Mouse (Mus musculus) spleen, postnatal 10 days (tissue): Measurements from ENCODE around the gene Ubl5.
"Not testable (repeated sequence)": the region's sequence is repeated elsewhere in the genome, so short reads cannot be mapped to it uniquely, and the experiment has no call there.

ENCODE experiments used
- DNase-seq, 2 experiments: peaks; one replicate each; pipeline ENCODE4 v3.0.0; 2021 to 2022; ENCODE audit warnings: low spot score in 2 of 2

The Ubl5 gene

DNA sequence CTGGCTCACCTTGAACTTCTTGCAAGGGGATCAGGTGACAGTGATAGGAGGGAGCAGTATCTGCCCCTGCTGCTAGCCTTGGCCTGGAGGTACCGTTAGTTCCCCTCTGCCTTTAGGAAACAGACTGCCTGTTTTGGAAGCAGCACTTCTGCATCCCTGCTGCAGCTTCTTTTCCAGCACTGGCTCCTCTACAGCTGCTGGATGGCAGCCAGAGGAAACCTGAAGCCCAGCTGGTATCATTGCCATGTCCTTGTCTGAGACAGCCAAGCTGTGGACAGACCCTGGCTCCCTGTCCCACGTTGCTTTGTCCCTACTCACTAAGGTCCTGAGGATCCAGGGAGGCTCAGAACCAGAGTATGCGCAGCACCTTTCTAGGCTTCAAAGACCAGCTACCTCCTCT is 14.9 kb downstream of the Ubl5 start:
- DNase-seq: no peak

DNA sequence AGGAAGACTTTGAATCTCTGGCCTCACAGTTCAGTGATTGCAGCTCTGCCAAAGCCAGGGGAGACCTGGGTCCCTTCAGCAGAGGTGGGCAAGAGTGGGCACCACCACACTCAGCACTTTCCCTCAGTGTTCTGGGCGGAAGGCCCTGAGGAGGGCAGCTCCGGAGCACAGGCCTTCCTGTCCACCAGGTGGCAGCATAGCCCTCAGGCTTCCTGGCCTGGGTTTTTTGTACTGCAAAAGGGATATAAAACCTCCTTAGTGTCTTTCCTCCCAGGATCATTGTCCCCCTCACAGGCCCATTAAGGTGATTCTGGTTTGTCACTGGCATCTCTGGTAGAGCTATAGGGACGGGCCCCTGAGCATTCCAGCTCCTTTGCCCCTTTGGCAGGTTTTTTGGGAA is 19.6 kb downstream of the Ubl5 start:
- DNase-seq: peak; percentile 47 to 76

DNA sequence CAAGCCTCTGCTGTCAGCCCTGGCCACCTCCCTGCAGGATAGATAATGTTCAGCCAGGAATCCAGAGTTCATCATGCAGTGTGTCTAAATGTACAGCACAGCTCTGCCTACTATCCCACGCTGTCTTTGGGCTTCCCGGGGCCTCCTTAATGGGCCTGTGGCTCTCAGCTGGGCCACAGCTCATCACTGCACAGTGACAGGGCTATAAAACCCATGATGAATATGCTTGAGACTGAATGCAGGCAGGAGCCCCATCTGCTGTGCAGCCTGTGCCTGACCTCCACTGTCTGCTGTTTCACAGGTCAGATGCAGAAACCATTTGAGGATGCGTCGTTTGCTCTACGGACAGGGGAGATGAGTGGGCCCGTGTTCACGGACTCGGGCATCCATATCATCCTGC is 20.2 kb downstream of the Ubl5 start:
- no peak for DNase-seq

DNA sequence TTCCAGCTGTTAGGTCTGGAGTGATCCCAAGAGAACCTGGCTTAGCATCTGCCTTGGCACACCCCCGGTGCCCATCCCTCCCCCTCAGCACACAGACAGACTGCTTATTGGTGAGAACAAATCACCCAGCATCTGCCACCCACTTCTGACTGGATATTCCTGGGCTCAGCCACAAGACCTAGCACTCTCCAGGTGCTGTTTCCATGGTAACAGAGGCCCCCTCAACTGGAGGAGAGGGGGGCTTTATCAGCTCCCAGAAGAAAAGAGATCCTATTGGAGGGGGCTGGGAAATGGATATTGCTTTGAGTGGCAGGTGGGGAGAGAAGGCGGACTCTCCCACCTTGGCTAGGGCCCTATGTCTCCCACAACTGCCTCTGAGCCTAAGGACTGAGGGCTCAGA is 21.3 kb downstream of the Ubl5 start:
- DNase-seq: no peak

DNA sequence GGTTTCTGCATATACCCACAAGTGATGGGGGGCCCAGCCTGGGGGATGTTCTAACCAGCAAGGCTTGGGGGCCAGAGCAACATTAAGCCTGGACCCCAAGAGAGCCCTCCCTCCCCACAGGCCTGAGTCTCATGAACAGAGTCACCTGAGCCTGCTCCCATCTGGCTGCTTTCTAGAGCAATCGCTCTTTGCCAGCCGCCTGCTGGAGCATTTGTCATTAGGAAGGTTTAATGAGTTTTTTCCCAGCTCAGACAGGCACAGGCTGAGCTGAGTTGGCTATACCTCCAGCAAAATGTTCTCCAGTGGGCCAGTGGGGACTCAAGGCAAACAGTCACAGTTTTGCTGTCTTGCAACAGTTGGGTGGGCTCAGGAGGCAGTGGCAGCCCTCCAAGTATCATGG is 21.7 kb downstream of the Ubl5 start:
- no peak for DNase-seq

DNA sequence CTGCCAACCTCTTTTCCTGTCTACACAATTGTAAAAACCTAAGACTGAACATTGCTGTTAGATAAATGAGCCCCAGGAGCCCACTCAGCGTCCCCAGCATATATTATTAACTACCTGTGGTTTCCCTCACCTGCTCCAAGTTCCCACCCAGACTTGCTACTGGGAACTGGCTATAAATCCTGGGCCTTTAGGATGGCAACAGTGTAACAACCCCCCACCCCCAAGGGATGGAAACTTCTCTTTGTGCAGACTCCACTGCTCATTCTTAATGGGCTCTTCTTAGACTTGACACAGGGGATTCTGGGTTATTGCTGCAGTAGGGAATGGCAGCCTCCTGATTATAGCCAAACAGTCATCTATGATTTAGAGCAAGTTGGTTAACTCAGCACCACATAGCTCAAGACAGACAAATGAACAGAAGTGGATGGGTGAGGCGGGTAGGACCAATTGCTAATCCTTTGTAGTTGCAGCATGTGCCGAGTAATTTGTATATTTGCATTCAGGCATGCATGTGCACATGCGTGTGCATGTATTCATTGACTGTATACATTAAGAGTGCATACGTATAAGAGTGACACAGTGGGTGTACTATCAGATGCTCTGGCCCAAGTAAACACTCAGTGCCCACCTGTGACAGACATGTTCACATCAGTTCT is 22.4 kb downstream of the Ubl5 start:
- DNase-seq: no peak

DNA sequence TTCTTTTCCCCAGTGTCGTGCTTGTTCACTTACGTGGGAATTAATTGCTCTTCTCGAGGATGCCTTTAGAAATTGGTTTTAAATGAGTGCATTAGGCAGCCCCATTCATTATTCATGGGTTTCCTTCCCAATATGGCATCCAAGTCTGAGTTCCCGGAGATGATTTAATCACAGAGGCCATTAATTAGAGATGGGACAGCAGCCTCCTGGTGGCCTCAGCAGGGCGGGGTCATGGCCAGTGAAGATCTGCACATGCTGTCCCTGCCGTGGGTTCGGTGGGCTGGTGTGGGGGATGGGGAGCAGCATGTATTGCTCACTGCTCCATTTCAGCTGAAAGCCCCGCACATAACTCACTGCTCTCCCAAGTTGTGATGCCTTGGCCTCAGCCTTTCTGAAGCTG is 23.2 kb downstream of the Ubl5 start:
- DNase-seq: no peak

DNA sequence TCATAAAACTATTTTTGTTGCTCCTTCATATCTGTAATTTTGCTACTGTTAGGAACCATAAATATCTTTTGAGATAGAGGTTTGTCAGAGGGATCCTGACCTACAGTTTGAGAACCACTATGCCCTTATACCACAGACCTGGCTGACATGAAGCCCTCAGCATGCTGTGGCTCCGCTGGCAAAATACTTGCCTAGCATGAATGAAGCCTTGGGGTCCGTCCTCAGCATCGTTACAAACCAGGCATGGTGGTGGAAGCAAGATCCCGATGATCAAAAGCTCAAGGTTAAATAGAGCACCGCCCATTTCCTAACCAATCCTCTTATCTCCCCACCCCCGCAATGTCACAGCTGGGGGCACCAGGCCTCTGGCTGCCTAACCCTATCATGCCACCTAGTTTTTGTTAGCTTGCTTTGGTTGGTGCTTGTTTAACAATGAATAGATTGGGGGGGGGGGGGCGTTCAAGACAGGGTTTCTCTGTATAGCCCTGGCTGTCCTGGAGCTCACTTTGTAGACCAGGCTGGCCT is 23.9 kb downstream of the Ubl5 start:
- no peak for DNase-seq

DNA sequence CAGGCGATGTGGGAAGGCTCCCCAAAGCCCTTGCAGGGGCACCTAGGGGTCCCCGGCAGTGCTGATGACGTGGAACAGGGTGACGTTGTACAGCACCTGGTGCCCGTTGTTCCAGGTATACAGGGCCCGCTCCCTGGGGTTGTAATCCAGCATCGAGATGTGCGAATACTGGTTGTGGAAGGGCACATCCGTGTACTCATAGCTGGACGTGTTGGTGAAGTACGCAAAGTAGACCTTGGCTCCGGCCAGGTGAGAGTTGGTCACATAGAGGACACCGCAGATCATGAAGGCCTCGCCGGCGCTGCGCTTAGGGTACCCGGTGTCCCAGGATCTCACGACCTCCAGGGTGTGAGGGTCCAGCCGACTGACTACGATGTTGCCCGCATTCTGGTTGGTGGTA is 25.4 kb downstream of the Ubl5 start:
- no peak for DNase-seq

DNA sequence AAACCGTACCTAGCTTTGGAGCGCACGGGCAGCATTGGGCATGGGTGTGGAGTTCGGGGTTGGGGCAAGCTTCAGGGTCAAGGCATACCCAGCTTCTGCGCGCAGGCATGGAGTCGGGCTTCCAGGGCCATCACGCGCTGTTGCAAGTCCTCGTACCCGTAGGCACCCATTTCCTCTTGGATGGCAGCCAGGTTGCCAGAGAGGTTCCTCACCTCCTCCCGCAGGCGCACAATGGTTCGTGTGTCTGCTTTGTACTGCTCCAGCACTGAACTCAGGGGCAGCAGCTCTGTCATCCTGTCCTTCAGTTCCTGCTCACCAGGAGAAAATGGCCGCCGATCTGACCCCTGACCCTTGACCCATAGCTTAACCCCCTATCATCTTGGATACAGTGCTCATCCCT is 29.4 kb downstream of the Ubl5 start:
- no peak for DNase-seq

DNA sequence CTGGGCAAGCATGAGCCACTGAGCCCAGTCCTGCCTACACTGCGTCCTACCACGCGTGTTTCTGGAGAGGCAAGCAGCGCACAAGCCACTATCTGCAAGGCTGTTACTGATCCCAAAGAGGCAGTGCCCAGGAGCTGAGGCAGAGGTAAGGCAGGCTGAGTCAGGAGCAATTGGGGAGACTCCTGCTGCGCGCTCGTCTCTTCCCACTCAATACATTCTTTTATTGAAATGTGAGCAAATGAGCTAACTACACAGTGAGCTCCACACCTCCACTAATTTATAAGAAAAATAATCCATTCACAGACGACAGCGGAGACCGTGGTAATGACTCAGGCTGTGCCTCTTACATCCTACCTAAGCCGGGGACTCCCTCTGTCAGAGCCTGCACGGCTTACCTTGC is 35.2 kb downstream of the Ubl5 start:
- no peak for DNase-seq

DNA sequence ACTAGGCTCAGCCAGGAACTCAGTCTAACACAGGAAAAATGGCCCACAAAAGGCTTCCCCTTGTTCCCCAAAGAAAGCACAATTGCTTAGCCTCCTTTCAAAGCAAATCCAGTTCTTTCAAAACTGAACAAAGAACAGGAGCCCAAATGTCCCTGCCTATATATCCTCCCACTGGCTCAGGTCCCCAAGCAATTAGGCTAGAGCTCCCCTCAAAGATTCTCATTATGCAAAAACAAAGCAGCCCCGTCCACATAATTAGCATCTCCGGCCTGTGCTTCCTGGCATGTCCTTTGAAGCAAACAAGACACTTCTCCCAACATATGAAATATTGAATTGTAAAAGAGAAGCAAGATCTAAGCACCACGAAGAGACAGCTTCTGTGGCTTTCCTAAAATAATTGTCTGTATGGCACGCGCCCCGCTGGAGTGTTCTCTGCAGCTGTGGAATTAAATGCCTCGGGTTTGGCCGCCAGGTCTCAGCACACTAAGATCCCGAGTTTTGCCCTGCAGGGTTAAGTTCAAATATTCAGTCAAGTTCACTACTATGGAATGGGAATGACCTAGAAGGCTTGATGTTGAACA is 37.8 kb downstream of the Ubl5 start:
- no peak for DNase-seq

DNA sequence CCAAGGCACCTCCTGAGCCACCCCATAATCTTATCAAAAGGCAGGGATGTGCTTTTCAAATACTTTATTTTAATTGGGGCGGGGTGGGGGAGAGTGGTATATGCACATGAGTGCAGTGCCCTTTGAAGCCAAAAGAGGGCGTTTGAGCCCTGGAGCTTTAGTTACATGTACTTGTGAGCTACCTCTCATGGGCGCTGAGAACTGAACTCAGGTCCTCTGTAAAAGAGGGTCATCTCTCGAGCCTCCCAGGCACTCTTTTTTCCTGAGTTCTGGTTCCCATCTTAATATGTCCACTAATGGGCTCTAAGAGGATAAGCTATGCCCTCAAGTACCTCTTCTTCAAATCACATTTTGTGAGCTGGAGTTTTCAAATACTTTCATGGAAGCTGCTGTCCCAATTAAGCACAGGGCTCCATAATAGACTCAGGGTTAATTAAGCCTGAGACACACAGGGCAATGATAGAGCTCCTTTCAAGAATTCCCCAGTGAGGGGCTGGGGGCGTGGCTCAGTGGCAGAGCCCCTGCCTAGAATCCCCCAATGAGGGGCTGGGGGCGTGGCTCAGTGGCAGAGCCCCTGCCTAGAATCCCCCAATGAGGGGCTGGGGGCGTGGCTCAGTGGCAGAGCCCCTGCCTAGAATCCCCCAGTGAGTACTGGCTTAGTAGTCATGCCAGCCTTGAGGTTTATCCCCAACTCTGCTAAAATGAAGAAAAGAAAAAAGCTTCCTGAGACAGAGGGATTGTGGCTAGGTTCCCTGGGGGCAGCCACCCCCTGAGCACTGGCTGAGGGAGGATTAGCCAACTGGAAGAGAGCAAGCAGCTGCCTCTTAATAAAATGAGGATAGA is 39.1 kb downstream of the Ubl5 start:
- no peak for DNase-seq

DNA sequence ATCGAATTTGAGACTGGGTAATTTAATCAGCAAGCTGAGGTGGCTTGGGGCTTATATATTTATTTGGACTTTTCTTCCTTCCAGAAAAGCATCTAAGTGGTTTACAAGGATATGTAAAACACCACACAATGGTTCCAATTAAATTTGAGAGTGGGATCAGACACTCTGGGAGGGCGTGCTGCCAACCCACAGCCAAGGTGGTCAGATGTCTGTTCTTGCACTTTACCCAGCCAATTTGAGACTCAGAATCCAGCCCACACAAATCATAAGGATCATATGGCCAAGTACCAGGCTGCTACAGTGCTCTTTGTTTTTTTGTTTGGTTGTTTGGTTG is 39.7 kb downstream of the Ubl5 start:
- no peak for DNase-seq

DNA sequence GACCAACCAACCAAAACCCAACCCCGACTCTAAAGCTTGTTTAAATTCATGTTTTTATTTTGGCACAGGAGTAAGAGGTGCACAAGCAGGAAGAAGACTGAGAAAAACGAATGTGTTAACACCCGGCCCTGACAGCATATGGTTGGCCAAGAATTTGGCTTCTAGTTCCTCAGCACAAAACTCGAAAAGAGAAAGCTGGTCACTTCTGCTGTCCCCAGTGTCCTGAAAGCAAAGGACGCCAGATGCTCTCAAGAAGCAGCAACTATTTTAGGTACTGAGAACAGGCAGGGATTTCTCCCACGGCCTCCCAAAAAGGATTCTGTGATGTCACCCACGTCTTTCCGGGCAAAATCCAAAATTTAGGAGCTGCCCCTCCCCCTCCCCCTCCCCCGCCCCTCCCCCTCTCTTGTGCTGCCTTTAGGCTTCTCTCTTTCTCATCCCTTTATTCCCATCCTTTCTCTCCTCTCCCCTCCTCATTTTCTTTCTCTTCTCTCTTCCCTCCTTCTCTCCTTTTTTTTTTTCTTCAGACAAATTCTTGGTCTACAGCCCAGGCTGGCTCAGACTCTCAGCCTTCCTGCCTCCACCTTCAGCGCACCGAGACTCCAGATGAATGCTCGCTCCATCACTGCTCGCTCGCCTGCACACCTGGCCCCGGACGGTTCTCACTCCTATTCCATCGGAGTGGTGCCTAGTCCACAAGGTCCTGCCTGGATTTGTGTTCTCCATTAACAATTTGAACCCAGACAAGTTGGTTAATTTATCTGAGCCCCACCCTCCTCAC is 42.6 kb downstream of the Ubl5 start:
- DNase-seq: no peak

DNA sequence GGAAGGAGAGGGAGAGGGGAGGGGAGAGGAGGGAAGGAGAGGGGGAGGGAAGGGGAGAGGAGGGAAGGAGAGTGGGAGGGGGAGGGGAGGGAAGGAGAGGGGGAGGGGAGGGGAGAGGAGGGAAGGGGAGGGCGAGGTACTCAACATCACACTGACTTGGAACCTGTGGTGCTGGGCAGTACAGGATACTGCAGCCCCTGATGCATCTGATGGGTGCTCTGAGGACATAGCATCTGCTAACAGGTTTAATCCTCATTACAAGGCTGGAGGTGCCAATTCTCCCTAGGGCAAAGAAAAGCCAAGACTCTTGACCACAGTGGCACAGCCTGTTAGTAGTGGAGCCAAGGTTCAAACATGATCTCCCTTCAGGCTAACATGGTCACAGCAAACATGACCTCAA is 46.7 kb downstream of the Ubl5 start:
- no peak for DNase-seq

DNA sequence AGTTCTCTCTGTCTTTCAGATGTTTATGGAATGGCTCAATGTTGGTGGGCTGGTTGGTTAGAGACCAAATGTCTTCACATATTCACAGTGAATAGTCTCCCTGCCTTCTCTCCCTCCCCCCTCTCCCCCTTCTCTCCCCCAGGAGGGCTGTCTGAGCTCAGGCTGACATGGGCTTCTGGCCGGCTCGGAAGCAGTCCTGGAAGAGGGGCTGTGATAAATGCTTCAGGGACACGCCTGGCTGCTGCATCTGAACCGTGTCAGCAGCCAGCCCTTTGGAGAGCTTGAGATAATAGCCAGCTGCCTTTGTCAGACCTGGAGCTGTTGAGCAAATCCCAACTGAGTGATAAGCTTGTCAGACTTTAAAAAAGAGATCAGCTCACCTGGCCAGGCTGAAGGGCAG is 47.2 kb downstream of the Ubl5 start:
- no peak for DNase-seq

DNA sequence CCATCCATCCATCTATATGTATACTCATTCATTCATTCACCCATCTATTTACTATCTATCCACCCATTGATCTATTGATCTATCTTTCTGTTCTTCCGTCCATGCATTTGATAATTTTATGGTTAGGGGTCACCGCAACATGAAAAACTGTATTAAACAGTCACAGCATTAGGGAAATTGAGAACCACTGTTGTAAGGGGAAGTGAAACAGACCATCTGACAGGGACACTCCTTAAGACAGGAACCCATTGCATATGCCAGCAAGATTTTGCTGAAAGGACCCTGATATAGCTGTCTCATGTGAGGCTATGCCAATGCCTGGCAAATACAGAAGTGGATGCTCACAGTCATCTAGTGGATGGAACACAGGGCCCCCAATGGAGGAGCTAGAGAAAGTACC is 47.8 kb downstream of the Ubl5 start:
- DNase-seq: not testable (repeated sequence)

DNA sequence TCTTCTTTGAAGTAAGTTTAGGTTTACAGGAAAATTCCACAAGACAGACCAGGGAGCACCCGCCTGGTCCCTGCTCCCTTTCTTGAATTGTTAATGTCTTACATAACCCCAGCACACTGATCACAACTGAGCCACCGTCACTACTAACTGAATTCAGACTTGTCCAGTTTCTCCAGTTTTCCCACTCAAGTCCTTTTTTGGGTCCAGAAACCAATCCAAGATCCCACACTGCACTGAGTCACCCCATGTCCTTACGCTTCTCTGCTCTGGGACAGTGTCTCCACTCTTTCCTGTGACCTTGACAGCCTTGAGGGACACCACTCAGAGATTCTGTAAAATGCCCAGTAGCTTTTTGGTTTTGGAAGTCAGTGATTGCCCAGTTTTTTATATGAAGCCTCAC is 50.2 kb downstream of the Ubl5 start:
- no peak for DNase-seq

DNA sequence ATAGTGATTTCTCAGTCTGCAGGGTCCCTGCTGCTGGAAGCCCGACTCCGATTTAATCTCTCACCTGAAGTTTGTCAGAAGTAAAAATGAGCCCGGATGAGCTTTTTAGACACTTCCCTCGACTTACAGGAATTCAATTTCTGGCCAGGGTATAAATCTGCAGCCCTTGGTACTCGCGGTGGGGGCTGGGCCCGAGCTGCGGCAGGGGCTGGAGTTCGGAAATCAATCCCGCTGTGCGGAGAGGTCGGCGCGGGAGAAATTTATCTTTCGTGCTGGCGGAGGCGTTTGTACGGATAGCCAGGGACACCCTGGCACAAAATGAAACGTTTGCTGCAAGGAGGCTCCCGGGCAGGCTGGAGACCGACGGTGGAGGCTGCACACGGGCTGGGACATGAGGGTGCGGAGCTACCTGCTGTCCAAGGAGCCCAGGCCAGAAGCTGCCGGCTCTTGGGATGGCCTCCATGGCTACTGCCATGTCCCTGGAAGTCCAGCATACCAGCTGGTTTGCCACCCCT is 52.1 kb downstream of the Ubl5 start:
- no peak for DNase-seq

DNA sequence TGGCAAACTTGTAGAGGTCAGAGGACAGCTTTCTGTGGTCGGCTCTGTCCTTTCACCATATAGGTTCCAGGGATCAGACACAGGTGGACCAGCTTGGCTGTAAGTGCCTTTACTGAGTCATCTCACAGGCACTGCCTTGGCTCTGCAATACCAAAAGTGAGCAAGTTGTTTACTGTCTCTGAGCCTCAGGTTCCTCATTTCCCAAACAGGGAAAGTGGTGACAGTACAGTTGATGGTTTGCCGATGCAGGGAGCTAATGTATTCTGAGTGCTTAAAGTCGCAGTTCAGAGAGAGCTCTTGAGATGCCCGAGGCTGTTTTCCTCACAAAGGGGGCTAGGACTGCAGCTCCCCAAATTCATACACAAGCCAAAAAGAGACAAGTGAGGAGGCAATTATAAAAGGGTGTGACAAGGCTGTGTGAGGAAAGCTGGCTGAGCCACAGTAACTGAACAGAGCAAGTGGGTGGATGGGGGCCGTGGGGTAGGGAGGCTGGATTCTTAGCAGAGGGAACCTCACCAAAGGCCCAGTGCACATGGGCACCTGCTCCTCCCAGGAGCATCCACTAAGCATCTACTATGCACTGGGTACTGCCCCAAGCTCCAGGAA is 53.5 kb downstream of the Ubl5 start:
- no peak for DNase-seq
